ENCODE assay signal across 8 mouse cellular contexts in the genomic region with DNA sequence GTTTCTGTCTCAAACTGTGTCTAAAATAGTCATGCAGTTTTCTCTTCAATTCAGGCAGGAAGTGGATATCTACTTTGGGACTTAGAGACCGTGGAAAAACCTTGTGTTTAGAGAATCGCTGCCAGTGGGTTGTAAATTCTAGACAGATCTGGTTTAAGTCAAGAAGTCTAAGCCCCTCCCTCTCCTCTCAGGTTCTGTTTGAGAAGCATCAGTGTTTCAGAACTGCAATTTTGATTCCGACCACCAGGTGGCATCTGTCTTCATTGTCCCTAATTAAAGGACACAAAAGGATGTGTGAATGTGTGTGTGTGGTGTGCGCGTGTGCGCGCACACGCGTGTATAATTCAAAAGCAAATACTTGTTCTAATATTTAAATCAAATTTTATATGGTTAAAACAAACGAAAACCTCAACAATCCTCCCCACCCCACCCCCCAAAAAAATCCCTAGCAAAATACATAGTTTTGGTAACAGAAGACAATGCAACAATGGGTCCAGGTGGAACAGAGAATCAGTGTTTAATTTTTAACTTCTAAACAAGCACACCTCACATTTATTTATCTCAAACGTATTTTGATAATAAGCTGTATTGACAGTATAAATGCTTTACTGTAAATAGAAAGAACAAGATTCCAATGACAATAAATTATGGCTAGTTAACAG. TPM values are rescaled to one million over a fixed set of nuclear protein-coding genes. Genes with fewer than 3 reads are reported as not detected.
DNase-seq lines count a peak whose midpoint lies in the region; ATAC-seq and TF ChIP-seq lines count a peak whose summit lies in the region.

No protein-coding gene starts in this region.

- H3K27ac ChIP-seq in heart, postnatal 0 days (ENCODE audit: low read depth) = no peak overlapping the region
- H3K27ac ChIP-seq in liver, embryonic 11.5 days (ENCODE audit: low read depth, low read length) = no peak overlapping the region
- H3K27ac ChIP-seq in neural tube, embryonic 11.5 days (ENCODE audit: low read depth, low read length) = no peak overlapping the region
- no peak overlapping the region for H3K27ac ChIP-seq in stomach, embryonic 16.5 days (ENCODE audit: low read length)

- WGBS in heart, postnatal 0 days = 21% methylated on average over 11 of the region's 11 CpGs
- 15% methylated on average over 11 of the region's 11 CpGs for WGBS in liver, embryonic 11.5 days
- WGBS in neural tube, embryonic 11.5 days = 22% methylated on average over 11 of the region's 11 CpGs
- WGBS in stomach, embryonic 16.5 days = 15% methylated on average over 11 of the region's 11 CpGs

- ATAC-seq in heart, postnatal 0 days (ENCODE audit: insufficient read depth, low read depth) = peak; percentile 30; the same call in 1 of the 2 replicates
- no peak; the same call in 1 of the 2 replicates for ATAC-seq in liver, embryonic 11.5 days (replicated peaks; ENCODE audit: low FRiP score)
- ATAC-seq in neural tube, embryonic 11.5 days (ENCODE audit: insufficient read depth, low FRiP score, low TSS enrichment) = 0 out of 2 replicates have a peak, but pooled peaks have one; percentile 48
- peak; percentile 73; the same call in 1 of the 2 replicates for ATAC-seq in stomach, embryonic 16.5 days (ENCODE audit: insufficient read depth, low FRiP score)

- H3K36me3 ChIP-seq in heart, postnatal 0 days (replicated peaks; ENCODE audit: control insufficient read depth, insufficient read depth, low read length) = no peaks in the 10 kb centered on the region
- H3K36me3 ChIP-seq in liver, embryonic 11.5 days (ENCODE audit: control insufficient read depth, insufficient read depth, low read length) = no peaks in the 10 kb centered on the region
- no peaks in the 10 kb centered on the region for H3K36me3 ChIP-seq in neural tube, embryonic 11.5 days (ENCODE audit: control insufficient read depth, insufficient read depth, low read length)
- H3K36me3 ChIP-seq in stomach, embryonic 16.5 days (ENCODE audit: control insufficient read depth, insufficient read depth, low read length) = no peaks in the 10 kb centered on the region

- no peaks in the 10 kb centered on the region for H3K27me3 ChIP-seq in heart, postnatal 0 days (ENCODE audit: control insufficient read depth, insufficient read depth, low read length)
- no peaks in the 10 kb centered on the region for H3K27me3 ChIP-seq in liver, embryonic 11.5 days (replicated peaks; ENCODE audit: control insufficient read depth, insufficient read depth, low read length)
- no peaks in the 10 kb centered on the region for H3K27me3 ChIP-seq in neural tube, embryonic 11.5 days (ENCODE audit: control insufficient read depth, insufficient read depth, low read length)
- H3K27me3 ChIP-seq in stomach, embryonic 16.5 days (ENCODE audit: control insufficient read depth, insufficient read depth, low read length) = no peaks in the 10 kb centered on the region

- no peaks in the 10 kb centered on the region for H3K4me1 ChIP-seq in heart, postnatal 0 days (ENCODE audit: control insufficient read depth, insufficient read depth)
- no peaks in the 10 kb centered on the region for H3K4me1 ChIP-seq in liver, embryonic 11.5 days (replicated peaks; ENCODE audit: control insufficient read depth, insufficient read depth, low read length)
- H3K4me1 ChIP-seq in neural tube, embryonic 11.5 days (ENCODE audit: control insufficient read depth, insufficient read depth, low read length) = no peaks in the 10 kb centered on the region
- H3K4me1 ChIP-seq in stomach, embryonic 16.5 days (ENCODE audit: control insufficient read depth, insufficient read depth, low read length) = no peaks in the 10 kb centered on the region

- H3K9me3 ChIP-seq in heart, postnatal 0 days (replicated peaks; ENCODE audit: control insufficient read depth, low read length) = no peaks in the 10 kb centered on the region
- H3K9me3 ChIP-seq in liver, embryonic 11.5 days (ENCODE audit: control insufficient read depth, low read length) = no peaks in the 10 kb centered on the region
- no peaks in the 10 kb centered on the region for H3K9me3 ChIP-seq in neural tube, embryonic 11.5 days (ENCODE audit: control insufficient read depth, low read length)
- H3K9me3 ChIP-seq in stomach, embryonic 16.5 days (replicated peaks; ENCODE audit: control insufficient read depth, low read length) = no peaks in the 10 kb centered on the region

- no peak overlapping the region for H3K9ac ChIP-seq in heart, postnatal 0 days (replicated peaks; ENCODE audit: low read depth, low read length)
- no peak overlapping the region for H3K9ac ChIP-seq in liver, embryonic 11.5 days (ENCODE audit: low read depth, low read length)
- H3K9ac ChIP-seq in neural tube, embryonic 11.5 days (ENCODE audit: low read length) = no peak overlapping the region
- no peak overlapping the region for H3K9ac ChIP-seq in stomach, embryonic 16.5 days (ENCODE audit: low read length)

- no peak overlapping the region for H3K4me3 ChIP-seq in heart, postnatal 0 days (ENCODE audit: low read depth, low read length)
- H3K4me3 ChIP-seq in liver, embryonic 11.5 days (ENCODE audit: low read depth, low read length) = no peak overlapping the region
- H3K4me3 ChIP-seq in neural tube, embryonic 11.5 days (ENCODE audit: low read depth, low read length) = no peak overlapping the region
- no peak overlapping the region for H3K4me3 ChIP-seq in stomach, embryonic 16.5 days (replicated peaks; ENCODE audit: low read length)

- H3K4me2 ChIP-seq in heart, postnatal 0 days (ENCODE audit: low read depth, low read length) = no peak overlapping the region
- no peak overlapping the region for H3K4me2 ChIP-seq in liver, embryonic 11.5 days
- no peak overlapping the region for H3K4me2 ChIP-seq in neural tube, embryonic 11.5 days (ENCODE audit: low read depth)
- no peak overlapping the region for H3K4me2 ChIP-seq in stomach, embryonic 16.5 days (ENCODE audit: low read depth, low read length)

- peak; percentile 67 for TF ChIP-seq CTCF in heart, postnatal 0 days (IDR thresholded peaks at IDR 0.05; ENCODE audit: low read depth)

- TF ChIP-seq EP300 in heart, postnatal 0 days (IDR thresholded peaks at IDR 0.05; ENCODE audit: low read depth) = no peak

- DNase-seq in CD4-positive, CD25-positive, alpha-beta regulatory T cell, adult 2 months (ENCODE audit: low read depth, low spot score) = peak; percentile 85
- peak; percentile 90 for DNase-seq in brain, adult 2 months (ENCODE audit: low read depth, low spot score)
- peak; percentile 40 for DNase-seq in fibroblast of lung, adult 2 months (ENCODE audit: low read depth)
- peak; percentile 78 for DNase-seq in heart, postnatal 0 days (ENCODE audit: low spot score)
- peak; percentile 83 for DNase-seq in kidney, postnatal 14 days
- DNase-seq in liver, embryonic 11.5 days (ENCODE audit: low spot score) = peak; percentile 44
- peak; percentile 81 for DNase-seq in neural tube, embryonic 11.5 days (ENCODE audit: low spot score)

RNA-seq across cellular contexts. Expression of gene Armcx4, which starts 38.2 kb away (rescaled TPM):
- total RNA-seq in heart, postnatal 0 days (2014; rRNA removed; ENCODE audit: low replicate concordance) = 6.5 and 7.4 TPM in 2 replicates
- polyA plus RNA-seq in heart, postnatal 0 days (2015; fragmentation: Nextera tagmentation; extraction: Ambion mirVana) = 2.4 and 2.8 TPM in 2 replicates
- polyA plus RNA-seq in liver, embryonic 11.5 days (2014; fragmentation: Nextera tagmentation; extraction: Ambion mirVana) = 1.5 TPM in 2 replicates
- polyA plus RNA-seq in neural tube, embryonic 11.5 days (2014; fragmentation: Nextera tagmentation; extraction: Ambion mirVana) = 6.4 and 6.6 TPM in 2 replicates
- polyA plus RNA-seq in stomach, embryonic 16.5 days (2015; fragmentation: Nextera tagmentation; extraction: Ambion mirVana) = 2.8 and 3.5 TPM in 2 replicates

RNA-seq across cellular contexts. Expression of gene Hnrnph2, which starts 47.2 kb away (rescaled TPM):
- 37.1 and 43.9 TPM in 2 replicates for total RNA-seq in heart, postnatal 0 days (2014; rRNA removed; ENCODE audit: low replicate concordance)
- 98.4 and 102 TPM in 2 replicates for polyA plus RNA-seq in heart, postnatal 0 days (2015; fragmentation: Nextera tagmentation; extraction: Ambion mirVana)
- polyA plus RNA-seq in liver, embryonic 11.5 days (2014; fragmentation: Nextera tagmentation; extraction: Ambion mirVana) = 134 and 153 TPM in 2 replicates
- polyA plus RNA-seq in neural tube, embryonic 11.5 days (2014; fragmentation: Nextera tagmentation; extraction: Ambion mirVana) = 163 and 179 TPM in 2 replicates
- 138 and 141 TPM in 2 replicates for polyA plus RNA-seq in stomach, embryonic 16.5 days (2015; fragmentation: Nextera tagmentation; extraction: Ambion mirVana)

RNA-seq across cellular contexts. Expression of gene Gla, which starts 47.2 kb away (rescaled TPM):
- 0.50 and 4.1 TPM in 2 replicates for total RNA-seq in heart, postnatal 0 days (2014; rRNA removed; ENCODE audit: low replicate concordance)
- polyA plus RNA-seq in heart, postnatal 0 days (2015; fragmentation: Nextera tagmentation; extraction: Ambion mirVana) = 1.5 and 1.8 TPM in 2 replicates
- 8.4 and 8.9 TPM in 2 replicates for polyA plus RNA-seq in liver, embryonic 11.5 days (2014; fragmentation: Nextera tagmentation; extraction: Ambion mirVana)
- polyA plus RNA-seq in neural tube, embryonic 11.5 days (2014; fragmentation: Nextera tagmentation; extraction: Ambion mirVana) = 2.6 and 3.5 TPM in 2 replicates
- 6.5 and 7.1 TPM in 2 replicates for polyA plus RNA-seq in stomach, embryonic 16.5 days (2015; fragmentation: Nextera tagmentation; extraction: Ambion mirVana)

Comparison
In these comparisons a context has a peak if more than half of its experiments do, and no peak if none do; other contexts are left out.
1. DNase-seq: peak in every context shown above with its lines; median percentile 90 in brain, adult 2 months; 85 in CD4-positive, CD25-positive, alpha-beta regulatory T cell, adult 2 months; 83 in kidney, postnatal 14 days; 81 in neural tube, embryonic 11.5 days; 78 in heart, postnatal 0 days; 44 in liver, embryonic 11.5 days; 40 in fibroblast of lung, adult 2 months.